Mouse (Mus musculus): ENCODE data around the gene Tusc2. TPM values are rescaled to one million over a fixed set of nuclear protein-coding genes. Genes with fewer than 3 reads are reported as not detected.
"Not testable (repeated sequence)": the region's sequence is repeated elsewhere in the genome, so short reads cannot be mapped to it uniquely, and the experiment has no call there.

The Tusc2 gene
- polyA plus RNA-seq, 1 experiment from 2014 or later, result 46.5 TPM

DNA sequence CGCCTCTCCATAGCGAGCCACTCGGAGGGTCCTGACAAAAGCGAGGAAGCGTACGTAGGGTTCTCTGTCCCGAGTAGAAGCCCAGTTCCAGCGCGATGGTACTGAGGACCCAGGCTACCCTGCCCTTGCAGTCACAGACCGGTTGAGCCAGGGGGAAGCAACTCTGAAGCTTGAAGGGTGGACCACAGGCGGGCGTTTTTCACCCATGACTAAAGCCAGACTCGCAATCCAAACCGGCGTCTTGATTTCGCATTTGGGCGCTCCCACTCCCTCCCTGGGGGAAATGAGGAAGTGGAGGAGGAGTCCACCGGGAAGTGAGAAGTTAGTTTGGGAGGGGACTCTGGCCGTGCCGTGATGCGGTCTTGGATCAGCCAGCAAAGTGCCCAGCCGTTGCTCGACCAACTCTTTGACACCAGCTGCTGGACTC lies 8.0 kb upstream of the Tusc2 start:
- H3K36me3 ChIP-seq, result peaks cover 37% of the 10 kb centered on the region
- peak overlapping the region; percentile 70 for H3K4me2 ChIP-seq
- H3K4me1 ChIP-seq, result peaks cover 62% of the 10 kb centered on the region
- WGBS, result under 1% methylated on average over 23 of the region's 23 CpGs
- H3K9me3 ChIP-seq (replicated peaks), result no peaks in the 10 kb centered on the region
- no peaks in the 10 kb centered on the region for H3K27me3 ChIP-seq
- ATAC-seq (replicated peaks; ENCODE audit: low FRiP score), result peak; percentile 22
- peak overlapping the region; percentile 99 for H3K27ac ChIP-seq
- H3K4me3 ChIP-seq (replicated peaks), result peak overlapping the region; percentile 79
- H3K9ac ChIP-seq, result peak overlapping the region; percentile 84

DNA sequence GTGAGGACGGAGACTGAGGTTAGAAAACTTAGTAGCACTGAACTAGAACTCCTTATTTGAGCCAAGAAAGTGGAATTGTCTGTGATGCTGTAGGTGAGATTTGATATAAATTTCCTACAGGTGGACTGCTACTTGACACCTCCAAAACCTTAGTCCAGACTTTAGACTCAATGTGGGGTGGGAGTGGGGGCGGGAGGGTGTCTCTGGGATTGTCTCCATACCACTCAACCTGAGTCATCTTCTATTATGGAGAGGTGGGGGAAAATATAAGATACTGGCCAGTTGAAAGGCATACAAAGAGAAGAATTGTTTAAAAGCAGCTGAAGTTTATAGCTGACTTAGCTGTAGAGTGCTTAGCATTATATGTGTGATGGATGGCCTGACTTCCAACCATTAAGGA lies 7.4 kb upstream of the Tusc2 start:
- Histone ChIP-seq H3K27me3 (no peaks in the 10 kb centered on the region), H3K4me2 (peak overlapping the region; percentile 70), H3K4me1 (peaks cover 55% of the 10 kb centered on the region), H3K4me3 (replicated peaks) (peak overlapping the region; percentile 79), H3K9me3 (replicated peaks) (no peaks in the 10 kb centered on the region), H3K27ac (peak overlapping the region; percentile 99), H3K36me3 (peaks cover 44% of the 10 kb centered on the region), H3K9ac (peak overlapping the region; percentile 84)
- no peak for ATAC-seq (replicated peaks; ENCODE audit: low FRiP score)
- WGBS, result 28% methylated on average over 2 of the region's 2 CpGs

DNA sequence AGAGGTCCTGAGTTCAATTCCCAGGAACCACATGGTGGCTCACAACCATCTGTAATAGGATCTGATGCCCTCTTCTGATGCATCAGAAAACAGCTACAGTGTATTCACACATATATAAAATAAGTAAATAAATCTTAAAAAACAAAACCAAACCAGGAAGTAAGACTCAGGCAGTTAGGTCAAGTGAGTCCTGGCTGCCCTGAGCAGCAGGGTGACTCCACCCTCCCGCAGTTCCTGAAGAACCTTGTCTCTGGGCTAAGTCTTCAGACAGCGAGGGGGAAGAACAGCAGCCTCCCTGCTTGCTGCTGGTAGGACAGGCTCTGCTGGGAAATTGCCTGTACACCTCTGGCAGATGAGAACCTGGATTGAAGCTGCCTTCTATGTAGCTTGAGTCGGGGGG lies 6.7 kb upstream of the Tusc2 start:
- H3K9ac ChIP-seq, result peak overlapping the region; percentile 84; the same call in 1 of the 2 replicates

DNA sequence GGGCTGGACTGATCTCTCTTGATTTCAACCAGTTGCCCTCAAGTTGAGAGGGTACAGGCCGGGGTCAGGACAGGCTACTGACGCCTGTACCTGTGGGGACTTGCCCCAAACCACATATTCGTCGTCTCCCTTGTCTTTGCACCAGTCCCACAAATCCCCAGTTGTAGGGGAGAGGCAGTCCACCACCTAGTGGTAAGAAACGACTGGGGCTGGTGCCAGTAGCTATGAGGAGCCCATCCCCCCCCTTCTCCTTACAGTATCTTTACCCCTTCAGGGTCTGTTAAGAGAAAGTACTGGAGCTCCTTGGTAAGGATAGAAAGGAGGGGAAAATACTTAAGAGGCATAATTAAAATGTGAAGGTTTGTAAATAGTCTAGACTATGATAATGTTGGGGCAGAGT lies 2.5 kb downstream of the Tusc2 start:
- ATAC-seq (replicated peaks; ENCODE audit: low FRiP score); H3K27me3 ChIP-seq; H3K9me3 ChIP-seq (replicated peaks); H3K9ac ChIP-seq: not testable (repeated sequence)
- H3K4me1 ChIP-seq, result peaks cover 58% of the 10 kb centered on the region
- WGBS, result 50% methylated on average over 5 of the region's 5 CpGs
- H3K36me3 ChIP-seq, result peaks cover 43% of the 10 kb centered on the region
- peak overlapping the region; percentile 89 for H3K27ac ChIP-seq
- peak overlapping the region; percentile 18; the same call in 1 of the 2 replicates for H3K4me3 ChIP-seq (replicated peaks)
- peak overlapping the region; percentile 72 for H3K4me2 ChIP-seq

More for the DNA sequence above, 6.7 kb upstream of the Tusc2 start:
- H3K4me3 ChIP-seq (replicated peaks), result peak overlapping the region; percentile 79
- peak overlapping the region; percentile 70 for H3K4me2 ChIP-seq
- H3K27ac ChIP-seq, result peak overlapping the region; percentile 99
- ATAC-seq (replicated peaks; ENCODE audit: low FRiP score), result no peak
- peaks cover 50% of the 10 kb centered on the region for H3K36me3 ChIP-seq
- no peaks in the 10 kb centered on the region for H3K27me3 ChIP-seq
- H3K9me3 ChIP-seq (replicated peaks), result no peaks in the 10 kb centered on the region
- peaks cover 49% of the 10 kb centered on the region for H3K4me1 ChIP-seq
- 73% methylated on average over 3 of the region's 3 CpGs for WGBS

DNA sequence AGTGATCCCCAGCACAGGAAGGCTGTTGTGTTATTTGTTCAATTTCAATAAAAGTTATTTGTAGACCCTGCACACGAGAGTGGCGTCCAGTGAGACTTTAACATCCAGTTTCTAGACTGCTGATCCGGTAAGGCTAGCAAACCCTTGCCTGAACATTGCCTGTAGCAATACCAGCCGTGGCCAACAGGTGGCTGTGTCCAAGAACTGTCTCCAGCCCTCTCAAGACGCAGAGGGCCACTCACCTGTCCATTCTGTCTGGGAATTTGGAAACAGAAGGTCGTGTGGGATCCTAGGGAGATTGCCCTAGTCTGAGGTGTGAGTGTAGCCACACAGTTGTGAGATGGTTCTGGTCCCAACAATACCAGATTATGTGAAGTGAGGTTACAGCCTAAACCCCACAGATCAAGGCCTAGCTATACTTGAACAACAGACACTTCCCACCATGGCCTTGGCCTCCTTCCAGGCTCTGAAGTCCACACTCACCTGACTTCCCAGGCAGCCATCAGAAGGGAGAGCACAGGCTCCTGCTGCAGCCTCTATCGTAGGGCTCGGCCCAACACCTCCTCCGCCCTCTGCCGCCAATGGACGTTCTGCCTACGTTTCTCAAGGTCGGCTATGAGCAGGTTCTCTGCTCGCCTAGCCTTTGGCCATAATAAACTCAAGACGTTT lies 3.1 kb downstream of the Tusc2 start:
- Histone ChIP-seq H3K27ac (peak overlapping the region; percentile 89), H3K4me2 (peak overlapping the region; percentile 72)
- no peak for ATAC-seq (replicated peaks; ENCODE audit: low FRiP score)

DNA sequence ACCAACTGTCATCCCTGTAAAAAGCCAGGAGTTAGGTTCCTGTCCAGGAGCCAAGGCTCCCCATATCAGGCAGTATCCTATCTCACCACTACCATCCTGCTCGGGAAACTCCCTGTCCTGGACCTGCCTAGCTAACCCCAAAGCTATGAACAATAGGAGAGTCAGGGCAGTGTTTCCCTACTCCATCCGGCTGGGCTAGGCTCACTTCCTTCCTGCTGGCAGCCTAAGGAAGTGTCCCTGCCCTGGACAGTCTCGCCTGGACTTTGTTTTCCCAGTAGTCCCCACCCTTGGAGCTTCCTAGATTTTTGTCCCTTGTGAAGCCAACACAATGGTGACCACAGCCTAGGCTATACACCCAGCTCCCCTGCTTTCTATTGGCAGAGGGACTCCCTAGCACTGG lies 3.8 kb downstream of the Tusc2 start:
- no peaks in the 10 kb centered on the region for H3K9me3 ChIP-seq (replicated peaks)
- no peak for ATAC-seq (replicated peaks; ENCODE audit: low FRiP score)
- WGBS, result 67% methylated on average over 3 of the region's 3 CpGs
- H3K27ac ChIP-seq, result peak overlapping the region; percentile 89
- H3K4me3 ChIP-seq (replicated peaks), result peak overlapping the region; percentile 21
- H3K36me3 ChIP-seq, result peaks cover 43% of the 10 kb centered on the region
- peaks cover 70% of the 10 kb centered on the region for H3K4me1 ChIP-seq
- H3K27me3 ChIP-seq, result no peaks in the 10 kb centered on the region
- H3K4me2 ChIP-seq, result peak overlapping the region; percentile 72
- no peak overlapping the region for H3K9ac ChIP-seq

More for the DNA sequence above, 3.1 kb downstream of the Tusc2 start:
- 55% methylated on average over 15 of the region's 15 CpGs for WGBS
- peaks cover 64% of the 10 kb centered on the region for H3K4me1 ChIP-seq
- peaks cover 43% of the 10 kb centered on the region for H3K36me3 ChIP-seq
- no peaks in the 10 kb centered on the region for H3K9me3 ChIP-seq (replicated peaks)
- peak overlapping the region; percentile 21 for H3K4me3 ChIP-seq (replicated peaks)
- H3K9ac ChIP-seq, result no peak overlapping the region
- no peaks in the 10 kb centered on the region for H3K27me3 ChIP-seq

DNA sequence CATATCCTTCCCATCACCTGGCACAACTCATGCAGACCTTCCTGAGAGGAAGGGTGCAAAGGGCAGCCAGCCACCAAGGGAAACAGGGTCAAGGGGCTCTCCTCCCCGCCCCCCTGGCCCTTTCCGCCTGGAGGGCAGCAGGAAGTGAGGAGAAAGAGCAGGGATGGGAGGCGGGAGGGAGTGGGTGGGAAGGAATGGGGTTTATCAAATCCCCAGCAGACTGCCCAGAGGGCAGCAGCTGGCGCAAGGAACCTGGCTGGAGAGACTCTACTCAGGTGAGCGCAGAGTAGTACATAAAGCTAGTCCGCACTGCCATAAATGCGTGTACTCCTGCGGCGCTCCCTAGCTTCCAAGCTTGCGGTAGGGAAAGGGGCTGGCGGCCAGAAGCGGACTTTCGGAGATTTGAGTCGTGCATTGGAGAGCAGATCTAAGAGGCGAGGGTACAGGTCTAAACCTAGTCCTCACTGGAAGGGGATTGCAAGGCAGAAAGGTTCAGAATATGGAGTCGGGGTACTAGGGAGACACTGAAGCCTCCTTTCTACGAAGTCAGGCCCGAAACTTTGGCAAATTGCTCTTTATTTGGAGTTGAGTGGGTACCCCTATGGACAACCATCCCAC lies 4.8 kb downstream of the Tusc2 start, which contains the start of gene Hyal2:
Gene Hyal2, plus strand, starts transcription at position 244 of the 618 bp plus-strand sequence.
- 8% methylated on average over 18 of the region's 18 CpGs for WGBS
- peaks cover 70% of the 10 kb centered on the region for H3K4me1 ChIP-seq

DNA sequence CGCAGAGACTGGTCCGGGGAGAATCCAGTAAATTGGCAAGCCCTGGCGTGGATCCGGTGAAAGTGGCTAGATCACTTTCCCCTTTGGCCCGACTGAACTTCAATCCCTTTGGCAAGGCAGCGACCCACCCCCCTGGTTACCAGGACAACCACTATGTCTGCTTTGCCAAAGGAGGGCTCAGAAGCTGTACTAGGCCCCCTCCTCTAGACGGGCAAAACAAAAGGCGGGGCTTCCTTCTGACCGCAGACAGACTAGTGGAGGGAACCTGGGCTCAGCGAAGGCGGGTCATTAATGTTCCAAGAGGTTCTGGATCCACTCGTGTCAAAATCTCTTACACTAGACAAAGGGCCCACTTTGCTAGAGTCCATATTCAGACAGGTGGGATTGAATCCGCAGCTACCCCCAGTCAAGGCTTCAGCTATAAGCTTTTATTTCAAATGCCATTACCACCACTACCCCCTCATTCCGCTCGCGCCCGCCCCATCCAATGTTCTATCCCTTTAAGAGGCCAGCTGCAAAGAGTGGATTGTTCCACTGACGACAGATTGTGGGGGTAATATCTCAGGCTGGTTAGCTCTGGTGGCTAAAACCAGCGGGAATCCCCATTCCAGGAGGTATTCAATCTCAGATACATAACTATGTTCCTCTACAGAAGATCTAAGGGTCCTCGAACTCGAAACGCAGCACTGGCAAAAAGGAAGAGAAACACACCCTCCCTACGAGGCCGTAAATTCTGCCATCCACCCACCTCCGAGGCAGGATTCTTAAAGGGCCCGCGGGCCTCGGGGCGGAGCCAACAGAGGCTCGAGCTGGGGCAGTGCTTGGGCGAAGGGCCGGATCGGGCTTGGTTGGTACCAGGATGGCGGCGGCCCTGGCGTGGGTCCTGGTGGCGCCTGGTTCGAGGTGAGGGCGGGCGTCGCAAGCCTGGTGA lies 5.5 kb downstream of the Tusc2 start:
- Histone ChIP-seq H3K4me3 (replicated peaks) (peak overlapping the region; percentile 86), H3K4me2 (peak overlapping the region; percentile 72), H3K9ac (peak overlapping the region; percentile 80), H3K4me1 (peaks cover 65% of the 10 kb centered on the region), H3K27ac (peak overlapping the region; percentile 89), H3K36me3 (peaks cover 53% of the 10 kb centered on the region), H3K27me3 (no peaks in the 10 kb centered on the region), H3K9me3 (replicated peaks) (no peaks in the 10 kb centered on the region)
- under 1% methylated on average over 41 of the region's 41 CpGs for WGBS
- ATAC-seq (replicated peaks; ENCODE audit: low FRiP score), result peak; percentile 85

More for the DNA sequence above, 4.8 kb downstream of the Tusc2 start, which contains the start of gene Hyal2:
- H3K4me3 ChIP-seq (replicated peaks), result peak within 1 kb of the TSS; percentile 86
- peak within 1 kb of the TSS; percentile 89 for H3K27ac ChIP-seq
- H3K9ac ChIP-seq, result peak within 1 kb of the TSS; percentile 80
- no peaks in the 10 kb centered on the region for H3K27me3 ChIP-seq
- ATAC-seq (replicated peaks; ENCODE audit: low FRiP score), result no peak
- peaks cover 45% of the 10 kb centered on the region for H3K36me3 ChIP-seq
- peak within 1 kb of the TSS; percentile 72 for H3K4me2 ChIP-seq
- no peaks in the 10 kb centered on the region for H3K9me3 ChIP-seq (replicated peaks)

DNA sequence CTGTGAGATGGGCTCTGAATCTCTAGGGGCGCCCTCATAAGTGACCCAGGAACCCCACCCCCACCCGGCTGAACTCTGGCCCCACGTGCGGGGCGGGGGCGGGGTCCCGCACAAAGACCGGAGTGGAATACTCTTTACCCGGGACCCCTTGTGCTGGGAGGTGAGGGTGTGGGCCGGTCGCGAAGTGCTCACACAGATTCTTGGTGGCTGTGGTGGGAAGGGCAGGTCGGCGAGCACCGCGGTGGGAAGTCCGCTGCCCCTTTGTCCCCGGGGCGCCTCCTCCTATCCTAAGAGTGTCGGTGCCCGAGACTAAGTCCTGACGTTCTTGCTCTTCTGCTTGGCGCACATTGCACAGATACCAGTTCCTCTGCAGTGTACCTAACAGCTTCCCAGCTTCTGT lies 6.2 kb downstream of the Tusc2 start:
- Histone ChIP-seq H3K27ac (peak overlapping the region; percentile 89), H3K4me2 (peak overlapping the region; percentile 72), H3K9me3 (replicated peaks) (no peaks in the 10 kb centered on the region), H3K4me1 (peaks cover 59% of the 10 kb centered on the region), H3K4me3 (replicated peaks) (peak overlapping the region; percentile 86), H3K36me3 (peaks cover 55% of the 10 kb centered on the region), H3K9ac (peak overlapping the region; percentile 80), H3K27me3 (no peaks in the 10 kb centered on the region)
- WGBS, result under 1% methylated on average over 23 of the region's 23 CpGs
- ATAC-seq (replicated peaks; ENCODE audit: low FRiP score), result peak; percentile 17

DNA sequence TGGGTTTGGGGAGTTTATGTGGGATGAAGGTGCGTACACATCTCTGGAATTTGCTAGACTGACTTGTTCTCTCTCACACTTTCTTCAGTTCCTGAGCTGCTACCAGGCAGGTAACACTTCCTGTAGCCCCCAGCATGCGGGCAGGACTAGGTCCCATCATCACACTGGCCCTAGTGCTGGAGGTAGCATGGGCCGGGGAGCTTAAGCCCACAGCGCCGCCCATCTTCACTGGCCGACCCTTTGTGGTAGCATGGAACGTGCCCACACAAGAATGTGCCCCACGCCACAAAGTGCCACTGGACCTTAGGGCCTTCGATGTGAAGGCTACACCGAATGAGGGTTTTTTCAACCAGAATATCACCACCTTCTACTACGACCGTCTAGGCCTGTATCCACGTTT lies 7.0 kb downstream of the Tusc2 start:
- Histone ChIP-seq H3K4me1 (peaks cover 55% of the 10 kb centered on the region), H3K4me3 (replicated peaks) (peak overlapping the region; percentile 86), H3K4me2 (peak overlapping the region; percentile 72), H3K36me3 (peaks cover 55% of the 10 kb centered on the region), H3K9ac (peak overlapping the region; percentile 80), H3K27ac (peak overlapping the region; percentile 89), H3K27me3 (no peaks in the 10 kb centered on the region), H3K9me3 (replicated peaks) (no peaks in the 10 kb centered on the region)
- WGBS, result 39% methylated on average over 13 of the region's 13 CpGs
- no peak for ATAC-seq (replicated peaks; ENCODE audit: low FRiP score)

DNA sequence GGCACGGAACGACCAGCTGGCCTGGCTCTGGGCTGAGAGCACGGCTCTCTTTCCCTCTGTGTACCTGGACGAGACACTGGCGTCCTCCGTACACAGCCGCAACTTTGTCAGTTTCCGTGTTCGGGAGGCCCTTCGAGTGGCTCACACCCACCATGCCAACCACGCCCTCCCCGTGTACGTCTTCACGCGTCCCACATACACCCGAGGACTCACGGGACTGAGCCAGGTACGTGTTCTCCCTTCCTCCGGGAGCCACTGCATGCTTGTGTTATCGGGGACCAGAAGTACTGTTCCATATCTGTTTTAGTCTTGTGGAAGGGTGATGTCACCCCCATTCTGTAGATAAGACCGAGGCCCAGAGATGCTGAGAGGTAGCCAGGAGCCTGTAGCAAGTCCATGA lies 7.8 kb downstream of the Tusc2 start:
- H3K27ac ChIP-seq, result no peak overlapping the region
- 90% methylated on average over 21 of the region's 21 CpGs for WGBS
- H3K9me3 ChIP-seq (replicated peaks), result no peaks in the 10 kb centered on the region
- no peak for ATAC-seq (replicated peaks; ENCODE audit: low FRiP score)
- peaks cover 50% of the 10 kb centered on the region for H3K36me3 ChIP-seq
- H3K27me3 ChIP-seq, result no peaks in the 10 kb centered on the region
- peak overlapping the region; percentile 72 for H3K4me2 ChIP-seq
- H3K4me3 ChIP-seq (replicated peaks), result peak overlapping the region; percentile 86
- peaks cover 54% of the 10 kb centered on the region for H3K4me1 ChIP-seq
- H3K9ac ChIP-seq, result peak overlapping the region; percentile 80; the same call in 1 of the 2 replicates

Data from kidney, embryonic 15.5 days (tissue).